Mouse (Mus musculus): Measurements from ENCODE around the gene Fut11. TPM values are rescaled to one million over a fixed set of nuclear protein-coding genes. Genes with fewer than 3 reads are reported as not detected.

The Fut11 gene
- polyA plus RNA-seq, 1 experiment from 2014 or later: 22.4 TPM

- Histone ChIP-seq H3K36me3 (ENCODE audit: insufficient read depth, low read length) (peaks cover 93% of the 10 kb centered on the region), H3K9ac (ENCODE audit: low read depth, low read length) (no peak overlapping the region), H3K9me3 (replicated peaks; ENCODE audit: low read length) (no peaks in the 10 kb centered on the region), H3K27me3 (ENCODE audit: insufficient read depth, low read length) (no peaks in the 10 kb centered on the region), H3K4me2 (ENCODE audit: low read length) (no peak overlapping the region), H3K4me3 (replicated peaks; ENCODE audit: low read depth, low read length) (no peak overlapping the region), H3K27ac (no peak overlapping the region), H3K4me1 (replicated peaks; ENCODE audit: insufficient read depth, low read length) (no peaks in the 10 kb centered on the region)
- ATAC-seq (replicated peaks; ENCODE audit: low FRiP score, low read depth) (no peak), DNase-seq (ENCODE audit: low spot score) (no peak)
- no peak for TF ChIP-seq CTCF (IDR thresholded peaks at IDR 0.05; ENCODE audit: low read depth)
- WGBS: 99% methylated on average over 3 of the region's 3 CpGs
These were observed 8.2 kb upstream of the Fut11 start for GRCm38 (mm10) chr14:20686576-20686975.

DNA sequence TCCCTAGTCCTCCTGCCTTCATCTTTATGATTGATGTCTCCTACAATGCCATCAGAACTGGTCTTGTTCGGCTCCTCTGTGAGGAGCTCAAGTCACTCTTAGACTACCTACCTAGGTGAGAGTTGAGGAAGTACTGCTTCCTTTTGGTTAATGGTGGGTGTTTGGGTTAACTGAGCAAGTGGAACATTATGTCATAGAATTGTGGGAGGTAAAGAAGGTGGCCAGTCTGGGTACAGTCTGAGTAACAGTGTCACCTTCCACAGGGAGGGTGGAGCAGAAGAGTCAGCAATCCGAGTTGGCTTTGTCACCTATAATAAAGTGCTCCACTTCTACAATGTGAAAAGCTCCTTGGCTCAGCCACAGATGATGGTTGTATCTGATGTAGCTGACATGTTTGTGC lies 5.8 kb upstream of the Fut11 start:
- H3K4me2 ChIP-seq (ENCODE audit: low read length): no peak overlapping the region
- TF ChIP-seq CTCF (IDR thresholded peaks at IDR 0.05; ENCODE audit: low read depth): no peak
- WGBS: 79% methylated on average over 2 of the region's 2 CpGs
- H3K36me3 ChIP-seq (ENCODE audit: insufficient read depth, low read length): peaks cover 92% of the 10 kb centered on the region
- DNase-seq (ENCODE audit: low spot score): no peak
- no peaks in the 10 kb centered on the region for H3K9me3 ChIP-seq (replicated peaks; ENCODE audit: low read length)
- no peak overlapping the region for H3K4me3 ChIP-seq (replicated peaks; ENCODE audit: low read depth, low read length)
- 0 out of 2 replicates have a peak, but pooled peaks cover 4% of the 10 kb centered on the region for H3K4me1 ChIP-seq (replicated peaks; ENCODE audit: insufficient read depth, low read length)
- no peak for ATAC-seq (replicated peaks; ENCODE audit: low FRiP score, low read depth)
- H3K27ac ChIP-seq: no peak overlapping the region
- H3K9ac ChIP-seq (ENCODE audit: low read depth, low read length): no peak overlapping the region
- no peaks in the 10 kb centered on the region for H3K27me3 ChIP-seq (ENCODE audit: insufficient read depth, low read length)

DNA sequence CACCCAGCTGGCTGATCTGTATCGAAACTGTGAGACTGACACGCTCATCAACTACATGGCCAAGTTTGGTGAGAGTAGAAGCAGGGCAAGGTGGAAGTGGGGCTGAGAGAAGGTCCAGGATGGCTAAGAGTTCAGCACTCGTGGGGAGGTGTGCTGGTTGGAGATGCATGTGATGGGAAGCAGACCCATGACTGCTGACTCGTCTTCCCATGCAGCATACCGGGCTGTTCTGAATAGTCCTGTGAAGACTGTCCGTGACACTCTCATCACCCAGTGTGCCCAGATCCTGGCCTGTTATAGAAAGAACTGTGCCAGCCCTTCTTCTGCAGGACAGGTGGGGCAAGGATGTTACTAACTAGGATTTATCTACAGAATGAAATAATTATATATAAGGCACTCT lies 3.0 kb upstream of the Fut11 start:
- no peak for TF ChIP-seq CTCF (IDR thresholded peaks at IDR 0.05; ENCODE audit: low read depth)
- Histone ChIP-seq H3K27ac (no peak overlapping the region), H3K36me3 (ENCODE audit: insufficient read depth, low read length) (peaks cover 67% of the 10 kb centered on the region), H3K9ac (ENCODE audit: low read depth, low read length) (no peak overlapping the region), H3K4me2 (ENCODE audit: low read length) (no peak overlapping the region), H3K9me3 (replicated peaks; ENCODE audit: low read length) (no peaks in the 10 kb centered on the region), H3K27me3 (ENCODE audit: insufficient read depth, low read length) (no peaks in the 10 kb centered on the region), H3K4me3 (replicated peaks; ENCODE audit: low read depth, low read length) (no peak overlapping the region), H3K4me1 (replicated peaks; ENCODE audit: insufficient read depth, low read length) (peaks cover 15% of the 10 kb centered on the region; the same call in 1 of the 2 replicates)
- DNase-seq (ENCODE audit: low spot score) (no peak), ATAC-seq (replicated peaks; ENCODE audit: low FRiP score, low read depth) (no peak)
- WGBS: 89% methylated on average over 6 of the region's 6 CpGs

DNA sequence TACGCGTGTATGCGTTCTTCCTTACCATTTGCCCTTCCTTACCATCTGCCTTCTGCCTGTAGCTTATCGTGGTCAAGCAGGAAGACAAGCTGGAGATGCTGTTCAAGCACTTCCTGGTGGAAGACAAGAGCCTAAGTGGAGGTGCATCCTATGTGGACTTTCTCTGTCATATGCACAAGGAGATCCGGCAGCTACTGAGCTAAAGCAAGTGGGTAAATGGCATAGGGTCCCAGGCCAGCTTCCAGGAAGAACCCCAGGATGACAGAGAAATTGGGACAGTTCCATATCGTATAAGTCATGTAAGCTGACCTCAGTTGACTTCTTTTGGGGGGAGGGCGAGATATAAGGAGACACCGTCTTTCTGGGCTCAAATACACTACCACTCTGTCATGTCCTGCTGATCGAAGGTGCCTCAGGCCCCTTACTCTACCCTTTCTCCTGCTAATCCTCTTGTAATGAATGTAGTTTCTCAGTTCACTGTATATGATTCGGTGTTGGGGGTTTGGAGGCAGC lies 1.1 kb upstream of the Fut11 start:
- peaks cover 21% of the 10 kb centered on the region; the same call in 1 of the 2 replicates for H3K4me1 ChIP-seq (replicated peaks; ENCODE audit: insufficient read depth, low read length)
- no peak for ATAC-seq (replicated peaks; ENCODE audit: low FRiP score, low read depth)
- no peak overlapping the region for H3K9ac ChIP-seq (ENCODE audit: low read depth, low read length)
- no peak for DNase-seq (ENCODE audit: low spot score)
- no peak for TF ChIP-seq CTCF (IDR thresholded peaks at IDR 0.05; ENCODE audit: low read depth)
- 87% methylated on average over 10 of the region's 10 CpGs for WGBS
- no peak overlapping the region for H3K4me3 ChIP-seq (replicated peaks; ENCODE audit: low read depth, low read length)
- H3K36me3 ChIP-seq (ENCODE audit: insufficient read depth, low read length): peaks cover 51% of the 10 kb centered on the region
- no peaks in the 10 kb centered on the region for H3K9me3 ChIP-seq (replicated peaks; ENCODE audit: low read length)
- no peak overlapping the region for H3K27ac ChIP-seq
- H3K4me2 ChIP-seq (ENCODE audit: low read length): no peak overlapping the region
- H3K27me3 ChIP-seq (ENCODE audit: insufficient read depth, low read length): no peaks in the 10 kb centered on the region

- WGBS: 44% methylated on average over 13 of the region's 13 CpGs
- ATAC-seq (replicated peaks; ENCODE audit: low FRiP score, low read depth) (peak; percentile 18), DNase-seq (ENCODE audit: low spot score) (no peak)
- peak overlapping the region; percentile 92 for H3K9ac ChIP-seq (ENCODE audit: low read depth, low read length)
- no peaks in the 10 kb centered on the region for H3K9me3 ChIP-seq (replicated peaks; ENCODE audit: low read length)
- peak overlapping the region; percentile 92 for H3K4me3 ChIP-seq (replicated peaks; ENCODE audit: low read depth, low read length)
- peak overlapping the region; percentile 99 for H3K27ac ChIP-seq
- H3K4me2 ChIP-seq (ENCODE audit: low read length): peak overlapping the region; percentile 85
- H3K27me3 ChIP-seq (ENCODE audit: insufficient read depth, low read length): no peaks in the 10 kb centered on the region
- peaks cover 24% of the 10 kb centered on the region; the same call in 1 of the 2 replicates for H3K4me1 ChIP-seq (replicated peaks; ENCODE audit: insufficient read depth, low read length)
- H3K36me3 ChIP-seq (ENCODE audit: insufficient read depth, low read length): peaks cover 46% of the 10 kb centered on the region
- no peak for TF ChIP-seq CTCF (IDR thresholded peaks at IDR 0.05; ENCODE audit: low read depth)
These were observed 434 bp upstream of the Fut11 start for GRCm38 (mm10) chr14:20694185-20694883.

DNA sequence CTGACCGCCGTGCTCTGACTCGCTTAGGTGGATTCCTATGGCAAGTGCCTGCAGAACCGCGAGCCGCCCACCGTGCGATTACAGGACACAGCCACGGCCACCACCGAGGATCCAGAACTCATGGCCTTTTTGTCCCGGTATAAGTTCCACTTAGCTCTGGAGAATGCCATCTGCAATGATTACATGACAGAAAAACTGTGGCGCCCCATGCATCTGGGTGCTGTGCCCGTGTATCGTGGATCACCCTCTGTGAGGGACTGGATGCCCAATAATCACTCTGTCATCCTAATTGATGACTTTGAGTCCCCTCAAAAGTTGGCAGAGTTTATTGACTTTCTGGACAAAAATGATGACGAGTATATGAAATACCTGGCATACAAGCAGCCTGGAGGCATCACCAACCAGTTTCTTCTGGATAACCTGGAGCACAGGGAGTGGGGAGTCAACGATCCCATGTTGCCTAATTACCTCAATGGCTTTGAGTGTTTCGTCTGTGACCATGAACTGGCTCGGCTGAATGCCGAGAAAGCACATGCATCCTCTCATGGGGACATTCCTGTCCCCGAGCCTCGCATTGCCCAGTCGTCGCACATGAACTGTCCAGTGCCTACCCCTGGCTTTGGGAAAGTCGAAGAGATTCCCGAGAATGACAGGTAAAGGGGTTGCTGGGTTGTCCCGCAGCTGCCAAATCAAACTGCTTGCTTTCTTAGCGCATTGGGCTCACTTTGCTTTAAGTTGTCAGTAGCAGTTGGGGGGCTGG lies 1.2 kb downstream of the Fut11 start:
- Histone ChIP-seq H3K4me1 (replicated peaks; ENCODE audit: insufficient read depth, low read length) (peaks cover 24% of the 10 kb centered on the region; the same call in 1 of the 2 replicates), H3K27ac (peak overlapping the region; percentile 99), H3K4me2 (ENCODE audit: low read length) (peak overlapping the region; percentile 85), H3K9ac (ENCODE audit: low read depth, low read length) (peak overlapping the region; percentile 92), H3K4me3 (replicated peaks; ENCODE audit: low read depth, low read length) (peak overlapping the region; percentile 92), H3K36me3 (ENCODE audit: insufficient read depth, low read length) (peaks cover 32% of the 10 kb centered on the region), H3K27me3 (ENCODE audit: insufficient read depth, low read length) (no peaks in the 10 kb centered on the region), H3K9me3 (replicated peaks; ENCODE audit: low read length) (no peaks in the 10 kb centered on the region)
- no peak for ATAC-seq (replicated peaks; ENCODE audit: low FRiP score, low read depth)
- no peak for DNase-seq (ENCODE audit: low spot score)
- WGBS: 7% methylated on average over 27 of the region's 27 CpGs
- TF ChIP-seq CTCF (IDR thresholded peaks at IDR 0.05; ENCODE audit: low read depth): no peak
